Mouse (Mus musculus): ENCODE measurements around the gene Cfap157.

Cfap157 gene

DNA sequence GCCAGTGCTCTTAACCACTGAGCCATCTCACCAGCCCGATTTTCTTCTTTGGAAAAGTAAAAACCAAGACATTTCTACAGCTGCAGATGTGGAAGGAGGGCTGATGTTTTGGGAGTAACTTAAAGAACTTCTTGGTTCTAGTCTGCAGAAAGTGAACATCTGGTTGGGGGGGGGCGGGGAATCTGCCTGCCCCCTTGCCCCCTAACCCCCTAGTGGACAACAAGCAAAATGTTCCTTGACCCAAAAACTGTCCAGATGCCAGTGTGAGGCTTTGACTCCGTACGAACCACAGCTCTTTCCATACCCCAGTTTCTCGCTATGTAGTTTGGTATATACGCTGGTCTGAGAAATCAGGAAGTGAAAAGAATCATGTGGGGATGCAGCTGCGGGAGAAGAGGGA lies 34.0 kb downstream of the Cfap157 start:
- DNase-seq (ENCODE audit: inconsistent ontology term) = no peak

DNA sequence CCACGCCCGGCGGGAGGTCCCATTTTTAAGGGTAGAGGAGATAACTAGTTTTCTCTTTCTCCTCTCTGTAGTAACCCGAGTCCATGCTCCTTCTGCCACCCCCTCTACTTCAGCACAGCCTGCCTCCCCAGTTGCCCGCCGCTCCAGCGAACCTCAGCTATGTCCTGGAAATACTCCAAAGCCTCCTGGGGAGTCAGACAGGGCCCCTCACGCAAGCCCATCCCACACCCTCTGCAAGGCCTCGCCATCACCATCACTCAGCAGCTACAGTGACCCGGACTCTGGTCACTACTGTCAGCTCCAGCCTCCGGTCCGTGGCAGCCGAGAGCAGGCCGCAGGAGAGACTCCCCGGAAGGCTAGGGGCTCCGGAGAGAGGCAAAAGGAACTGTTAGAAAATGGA lies 35.1 kb downstream of the Cfap157 start:
- no peak for DNase-seq (ENCODE audit: inconsistent ontology term)

DNA sequence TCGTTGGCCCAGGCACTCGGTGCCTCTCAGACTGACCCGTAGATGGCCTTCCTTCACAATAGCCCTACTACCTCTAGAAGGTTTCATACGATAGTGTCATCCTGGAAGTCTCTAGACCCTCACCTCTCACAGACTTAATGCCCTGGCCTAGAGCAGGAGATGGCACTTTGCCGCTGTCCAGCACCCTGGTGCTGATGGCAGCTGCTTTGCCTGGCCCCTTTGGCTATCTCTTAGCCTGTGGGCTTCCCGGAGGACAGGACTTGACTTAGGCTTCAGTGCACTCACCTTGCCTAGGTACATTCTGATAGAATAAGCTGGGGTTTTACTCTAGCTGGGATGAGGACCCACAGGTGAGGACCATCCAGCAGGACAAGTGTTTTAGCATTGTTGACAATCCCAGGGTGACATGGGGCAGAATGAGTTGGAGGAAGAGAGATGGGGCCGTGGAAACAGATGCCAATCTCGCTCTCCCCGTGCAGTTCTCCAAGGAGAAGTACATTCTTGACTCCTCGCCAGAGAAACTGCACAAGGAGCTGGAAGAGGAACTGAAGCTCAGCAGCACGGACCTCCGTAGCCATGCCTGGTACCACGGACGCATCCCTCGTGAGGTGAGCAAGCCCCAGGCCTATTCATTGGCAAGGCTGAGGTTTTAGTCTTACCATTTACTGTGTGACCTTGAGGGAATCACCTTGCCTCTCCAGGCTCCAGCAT lies 39.8 kb downstream of the Cfap157 start:
- DNase-seq (ENCODE audit: inconsistent ontology term) = no peak

DNA sequence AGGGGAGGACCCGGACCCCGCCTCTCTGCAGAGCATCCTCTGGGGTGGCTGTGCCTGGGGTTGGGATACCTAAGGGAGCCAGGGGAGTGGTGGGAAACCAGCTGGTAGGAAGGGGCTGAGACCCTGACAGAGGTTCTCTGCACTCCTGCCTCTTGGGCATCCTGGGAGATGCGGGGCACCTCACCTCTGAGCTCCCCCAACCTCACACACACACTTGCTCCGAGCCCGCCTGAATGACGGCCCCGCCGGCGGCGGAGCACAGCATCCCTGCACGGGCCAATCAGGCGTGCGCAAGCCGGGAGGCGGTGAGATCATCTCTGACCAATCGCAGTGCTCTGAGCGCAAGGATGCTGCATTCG lies 42.1 kb downstream of the Cfap157 start:
- DNase-seq (ENCODE audit: inconsistent ontology term) = no peak

DNA sequence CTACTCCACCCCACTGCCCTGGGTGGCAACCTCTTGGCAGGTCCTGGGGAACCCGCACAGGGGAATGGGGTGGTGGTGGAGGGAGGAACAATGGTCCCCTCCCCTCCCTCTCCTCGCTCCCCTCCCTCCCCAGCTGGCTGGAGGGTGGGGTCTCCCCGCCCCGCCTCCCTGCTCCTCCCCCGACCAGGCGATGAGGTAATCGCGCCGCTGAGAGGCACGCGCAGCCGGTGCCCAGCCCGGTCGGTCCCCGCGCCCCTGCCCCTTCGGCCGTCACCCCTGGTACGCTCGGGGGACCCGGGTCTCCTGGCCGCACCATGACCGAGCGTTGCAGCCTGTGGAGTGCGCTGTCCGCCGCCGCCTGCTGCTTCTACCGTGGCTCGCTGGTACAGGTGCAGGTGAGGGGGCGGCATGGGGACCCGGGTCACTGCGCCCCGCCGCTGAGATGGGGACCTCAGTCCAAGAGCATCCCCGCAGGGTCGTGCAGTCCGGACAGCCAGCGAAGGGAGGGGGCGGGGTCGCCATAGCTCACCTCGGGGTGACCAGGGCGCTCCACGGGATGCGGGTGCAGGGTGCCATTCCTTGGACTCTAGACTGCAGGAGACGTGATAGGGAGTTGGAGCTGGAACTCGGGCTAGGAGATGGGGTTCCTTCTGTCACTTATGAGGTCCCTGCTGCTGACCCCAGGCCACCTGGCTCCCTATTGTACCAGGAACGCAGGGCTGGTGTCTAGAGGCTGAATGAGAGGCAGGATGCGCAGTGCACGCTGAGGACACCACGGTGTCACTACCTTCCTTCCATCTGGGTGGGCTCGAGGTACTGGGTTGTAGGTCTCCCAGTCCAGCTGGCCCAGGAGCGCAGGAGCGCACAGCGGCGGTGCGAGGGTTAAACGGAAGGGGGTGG lies 42.7 kb downstream of the Cfap157 start:
- DNase-seq (ENCODE audit: inconsistent ontology term) = peak; percentile 55

DNA sequence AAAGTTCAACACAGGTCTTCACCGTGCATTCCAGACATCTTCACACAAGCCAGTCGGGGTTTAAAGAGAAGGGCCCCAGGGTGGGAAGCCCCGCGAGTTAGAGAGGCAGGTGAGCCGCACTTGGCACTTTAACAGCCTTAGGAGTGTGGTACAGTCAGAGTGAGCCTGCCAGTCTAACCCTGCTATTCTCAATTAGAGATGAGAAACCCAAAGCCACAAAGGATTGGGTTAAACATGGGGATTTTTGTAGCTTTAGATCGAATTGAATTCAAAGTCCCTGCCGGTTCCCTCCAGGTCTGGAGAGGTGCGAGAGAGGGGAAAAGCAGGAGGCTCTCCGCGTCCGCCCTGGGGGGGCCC lies 43.3 kb downstream of the Cfap157 start, which contains the start of gene 6330409D20Rik:
TSS of gene 6330409D20Rik (minus strand) at position 101 of the 357 bp plus-strand sequence.
- no peak for DNase-seq (ENCODE audit: inconsistent ontology term)

DNA sequence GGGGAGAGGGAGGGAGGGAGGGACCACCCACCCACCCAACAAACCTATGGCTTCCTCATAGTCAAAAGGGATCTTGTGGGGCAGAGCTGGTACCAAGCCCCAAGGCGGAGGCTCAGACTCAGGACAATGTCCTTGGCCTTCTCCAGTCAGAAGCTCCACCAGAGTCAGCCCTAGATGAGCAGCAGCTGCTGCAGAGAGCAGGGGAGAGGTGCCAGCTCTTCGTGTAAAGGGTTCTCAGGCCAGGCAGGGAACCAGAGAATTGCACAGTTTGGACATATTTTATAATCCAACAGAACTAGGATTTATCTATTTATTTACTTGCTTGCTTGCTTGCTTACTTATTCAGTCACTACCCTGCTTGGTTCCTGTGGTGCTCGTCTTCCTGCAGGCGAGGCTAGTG lies 44.9 kb downstream of the Cfap157 start:
- no peak for DNase-seq (ENCODE audit: inconsistent ontology term)

DNA sequence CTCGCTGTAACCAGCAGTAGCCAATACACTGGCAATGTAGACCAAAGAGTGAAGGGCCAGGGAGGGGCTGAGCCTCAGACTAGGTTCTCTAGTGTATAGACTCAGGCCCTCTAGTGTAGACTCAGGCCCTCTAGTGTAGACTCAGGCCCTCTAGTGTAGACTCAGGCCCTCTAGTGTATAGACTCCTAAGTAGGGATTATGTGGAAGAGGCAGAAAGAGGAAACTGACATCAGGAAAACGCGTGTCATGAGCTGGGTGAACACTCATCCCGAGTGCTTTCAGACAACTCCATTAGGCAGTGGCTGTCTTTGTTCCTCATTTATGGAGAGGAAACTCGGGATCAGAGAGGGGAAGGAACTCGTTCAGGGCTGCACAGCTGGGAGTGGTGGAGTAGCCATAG lies 47.2 kb downstream of the Cfap157 start:
- no peak for DNase-seq (ENCODE audit: inconsistent ontology term)

DNA sequence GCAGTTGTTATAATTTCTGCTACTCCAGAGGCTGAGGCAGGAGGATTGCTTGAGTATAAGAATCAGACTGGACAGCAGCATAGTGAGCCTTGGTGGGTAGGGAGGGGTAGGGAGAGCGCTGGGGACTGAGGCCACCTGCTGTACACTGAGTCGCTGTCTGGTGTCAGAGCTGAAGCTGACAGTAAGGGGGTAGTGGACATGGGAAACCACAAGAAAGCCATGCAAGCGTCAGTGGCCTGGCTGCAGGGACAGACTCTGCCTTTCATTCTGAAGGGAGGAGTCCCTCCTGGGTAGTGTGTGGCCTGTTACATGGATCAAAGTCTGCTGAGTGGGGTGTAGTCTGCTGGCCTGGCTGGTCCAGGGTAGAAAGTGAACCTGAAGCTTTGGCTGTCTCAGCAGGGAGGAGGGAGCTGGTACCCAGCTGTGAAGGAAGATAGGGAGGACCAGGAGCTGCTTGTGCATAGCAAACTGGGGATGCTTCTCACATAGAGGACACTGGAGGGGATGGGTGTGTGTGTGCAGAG lies 47.9 kb downstream of the Cfap157 start:
- no peak for DNase-seq (ENCODE audit: inconsistent ontology term)

DNA sequence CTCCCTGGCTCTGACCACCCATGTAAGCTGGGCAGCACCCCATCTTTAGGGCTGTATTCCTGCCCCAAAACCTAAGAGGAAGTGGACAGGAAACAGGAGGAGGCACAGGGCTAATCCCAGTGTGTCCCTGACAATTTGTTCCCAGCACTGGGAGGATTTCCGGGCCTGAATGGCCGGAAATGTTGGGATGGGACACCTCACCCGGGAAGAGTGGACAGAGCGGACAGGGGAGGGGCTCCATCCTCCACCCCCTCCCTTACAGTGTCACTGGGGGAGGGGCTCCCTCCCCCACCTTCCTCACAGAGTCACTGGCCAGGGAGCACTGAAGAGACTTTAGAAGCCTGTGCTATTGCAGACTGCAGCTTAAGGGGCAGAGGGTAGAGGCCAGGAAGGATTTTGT lies 49.3 kb downstream of the Cfap157 start:
- no peak for DNase-seq (ENCODE audit: inconsistent ontology term)

DNA sequence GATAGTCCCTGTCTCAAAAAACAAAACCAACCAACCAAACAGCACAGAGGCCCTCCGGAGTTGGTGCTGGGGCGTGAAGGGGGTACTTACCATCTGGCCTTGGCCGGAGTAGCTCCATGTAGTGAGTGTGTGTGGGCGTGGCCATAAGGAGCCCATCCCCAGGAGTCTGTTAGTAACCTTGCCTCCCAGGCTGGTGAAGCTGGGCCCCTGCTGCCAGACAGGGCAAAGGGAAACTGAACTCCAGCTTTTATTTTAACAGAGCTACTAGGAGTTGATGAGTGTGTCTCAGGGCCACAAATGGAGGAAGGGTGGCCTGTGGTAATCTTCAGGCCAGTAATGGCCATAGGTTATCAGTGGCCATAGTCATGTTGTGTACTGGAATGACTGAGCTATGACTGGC lies 49.7 kb downstream of the Cfap157 start:
- DNase-seq (ENCODE audit: inconsistent ontology term) = no peak

DNA sequence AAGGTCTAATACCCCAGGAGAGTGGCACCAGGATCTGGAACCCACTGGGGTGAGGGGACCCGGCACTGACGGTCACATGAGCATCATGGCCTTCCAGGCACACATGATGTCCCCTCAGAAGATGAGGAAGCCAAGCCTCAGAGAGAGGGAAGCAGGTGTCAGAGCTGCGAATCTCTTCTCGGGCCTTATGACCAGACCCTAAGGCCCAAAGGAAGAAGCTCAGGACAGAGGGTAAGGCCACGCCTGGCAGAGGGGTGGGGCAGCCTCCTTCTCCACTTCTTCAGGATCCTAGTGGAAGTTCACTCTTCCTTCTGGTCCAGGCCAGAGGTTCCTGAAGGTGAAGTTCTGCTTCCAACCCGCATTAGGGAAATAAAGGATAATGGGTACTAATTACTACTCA lies 51.5 kb downstream of the Cfap157 start:
- DNase-seq (ENCODE audit: inconsistent ontology term) = no peak

DNA sequence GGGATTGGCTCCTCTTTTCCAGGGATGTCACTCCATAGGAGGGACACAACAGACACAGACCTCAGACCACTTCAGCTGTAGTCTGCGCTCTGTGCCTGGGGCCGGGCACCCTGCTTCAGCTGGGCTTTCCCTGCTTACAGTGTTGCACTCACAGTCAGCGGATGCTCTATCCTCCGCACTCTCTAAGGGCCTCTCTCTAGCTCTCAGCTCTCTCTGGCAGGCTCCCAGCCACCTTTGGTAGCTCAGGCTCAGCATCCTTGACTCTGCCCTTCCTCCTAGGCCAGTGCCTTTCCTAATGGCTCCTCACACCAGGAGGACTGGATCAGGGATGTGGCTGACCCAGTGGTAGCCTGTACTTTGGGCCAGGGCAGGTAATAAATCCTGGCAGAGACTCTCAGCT lies 52.3 kb downstream of the Cfap157 start:
- no peak for DNase-seq (ENCODE audit: inconsistent ontology term)

DNA sequence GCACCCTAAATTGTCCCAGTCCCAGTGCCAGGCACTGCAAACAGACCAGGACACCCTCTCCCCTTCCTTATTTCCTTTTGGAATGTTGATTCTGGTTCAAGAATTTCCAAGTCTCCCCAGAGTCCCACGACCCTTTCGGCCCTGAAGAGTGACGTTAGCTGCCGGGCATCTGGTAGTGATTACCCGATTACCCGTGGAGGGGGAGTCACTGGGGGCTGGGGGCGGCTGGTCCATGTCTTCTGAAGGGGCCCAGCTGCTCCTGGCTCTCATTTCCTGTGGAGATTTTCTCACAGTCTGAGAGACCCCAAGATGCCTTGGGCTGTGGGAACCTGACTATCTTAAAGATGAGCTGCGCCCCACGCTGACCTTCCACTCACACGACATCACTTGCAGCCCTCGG lies 53.4 kb downstream of the Cfap157 start:
- DNase-seq (ENCODE audit: inconsistent ontology term) = peak; percentile 56

DNA sequence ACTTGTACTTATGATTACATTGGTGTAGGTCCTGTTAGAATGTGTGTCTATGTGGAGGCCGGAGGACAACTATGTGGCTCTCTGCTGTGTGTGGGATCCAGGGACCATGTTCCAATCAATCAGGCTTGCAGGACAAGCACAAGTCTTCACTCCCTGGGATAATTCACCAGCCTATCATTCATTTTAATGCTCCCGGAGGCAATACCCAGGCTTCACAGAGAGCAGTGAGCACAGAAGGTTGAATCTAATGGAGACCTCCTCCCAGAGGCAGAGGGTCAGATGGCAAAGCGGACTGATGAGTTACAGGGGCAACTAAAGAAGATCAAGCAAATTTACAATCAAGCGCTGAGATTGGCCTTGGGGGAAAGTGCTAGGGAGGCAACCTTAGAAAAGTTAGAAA lies 54.7 kb downstream of the Cfap157 start:
- no peak for DNase-seq (ENCODE audit: inconsistent ontology term)

DNA sequence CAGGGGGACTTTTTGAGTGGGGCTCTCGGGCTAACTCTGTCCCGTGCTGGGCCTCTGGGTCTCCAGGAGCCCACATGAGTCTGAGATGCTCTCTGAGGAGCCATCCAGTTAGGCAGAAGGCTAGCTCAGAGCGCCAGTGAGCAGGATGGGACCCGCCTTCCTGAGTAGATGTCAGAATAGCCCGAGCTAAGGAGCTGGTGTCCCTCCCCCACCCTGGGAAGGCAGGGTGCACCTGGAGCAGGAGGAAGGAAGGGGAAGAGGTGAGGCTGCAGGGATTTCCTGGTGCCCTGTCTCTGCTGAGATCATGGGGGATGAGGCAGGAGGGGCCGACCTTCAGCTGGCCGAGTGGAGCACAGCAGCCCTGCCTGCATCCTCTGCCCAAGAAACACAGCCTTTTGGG lies 55.8 kb downstream of the Cfap157 start:
- DNase-seq (ENCODE audit: inconsistent ontology term) = no peak

DNA sequence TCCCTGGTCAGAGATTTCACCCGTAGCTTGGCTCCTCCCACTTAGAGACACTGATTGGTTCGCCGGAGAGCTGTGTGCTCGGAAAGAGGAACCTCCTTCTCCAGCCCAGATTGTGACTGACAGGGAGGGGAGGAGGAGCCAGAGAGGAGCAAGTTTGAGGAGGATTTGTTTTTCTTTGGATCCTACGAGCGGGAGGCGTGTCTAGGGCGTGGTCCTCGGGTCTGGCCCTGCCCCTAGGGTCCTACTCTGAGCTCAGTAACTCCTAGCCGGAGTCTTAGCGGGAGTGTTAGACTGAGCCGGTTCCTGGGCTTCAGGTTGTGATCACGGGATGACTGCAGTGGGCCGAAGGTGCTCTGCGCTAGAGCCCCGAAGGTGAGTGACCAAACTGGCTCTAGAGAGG lies 56.8 kb downstream of the Cfap157 start:
- peak; percentile 96 for DNase-seq (ENCODE audit: inconsistent ontology term)

All from Muller cell, postnatal 12 days (primary cell).